Mouse (Mus musculus) CH12.LX (cell line): Measurements from ENCODE around the gene Sowaha. TPM values are rescaled to one million over a fixed set of nuclear protein-coding genes. Genes with fewer than 3 reads are reported as not detected.

Experiments
- DNase-seq: peaks from one replicate; pipeline ENCODE4 v3.0.0-alpha.2; 2013; ENCODE audit errors: extremely low read depth
- H3K27ac ChIP-seq: 2 replicates; pipeline ENCODE4 v1.5.1; 2012; ENCODE audit warnings: low read depth, mild to moderate bottlenecking, control low read depth, moderate library complexity; ENCODE audit not compliant: insufficient read depth
- H3K27me3 ChIP-seq: replicated peaks from 2 replicates; pipeline ENCODE3; 2012; ENCODE audit warnings: inconsistent platforms
- H3K36me3 ChIP-seq, 2 experiments: replicated peaks in 1 of 2; 2 replicates each; pipeline versions ENCODE3 to v1.6.1; 2012; ENCODE audit warnings: inconsistent platforms in 1 of 2, low read length in 1 of 2, mild to moderate bottlenecking in 1 of 2, mixed read lengths in 1 of 2, moderate library complexity in 1 of 2; ENCODE audit not compliant: control insufficient read depth in 1 of 2, insufficient read depth in 1 of 2
- H3K4me1 ChIP-seq, 2 experiments: 2 replicates each; pipeline ENCODE4 v1.6.1; 2012; ENCODE audit warnings: inconsistent platforms in 1 of 2, moderate library complexity in 1 of 2; ENCODE audit not compliant: insufficient read depth in 2 of 2, control insufficient read depth in 1 of 2
- H3K4me2 ChIP-seq: 2 replicates; pipeline ENCODE4 v1.6.1; 2012; ENCODE audit warnings: low read depth, mild to moderate bottlenecking, control low read depth; ENCODE audit not compliant: poor library complexity, insufficient read depth, severe bottlenecking
- H3K4me3 ChIP-seq, 3 experiments: fragments of 150-350 bp in 1 of 3; sonication (generic) in 1 of 3; replicated peaks in 1 of 3; 2 replicates each; pipeline versions ENCODE3 to v1.5.1; 2011 to 2012; ENCODE audit warnings: low read depth in 2 of 3, low read length in 2 of 3, mild to moderate bottlenecking in 2 of 3, moderate library complexity in 2 of 3, control low read depth in 1 of 3, improper control_type of control experiment in 1 of 3, inconsistent platforms in 1 of 3, mixed read lengths in 1 of 3; ENCODE audit not compliant: poor library complexity in 1 of 3
- H3K79me2 ChIP-seq: replicated peaks from 2 replicates; pipeline ENCODE4 v1.6.1; 2012; ENCODE audit warnings: mild to moderate bottlenecking, moderate library complexity; ENCODE audit not compliant: control insufficient read depth, poor library complexity, insufficient read depth, severe bottlenecking; ENCODE audit errors: extremely low read depth
- H3K9ac ChIP-seq: 2 replicates; pipeline ENCODE4 v1.6.1; 2012; ENCODE audit warnings: low read depth, mild to moderate bottlenecking, control low read depth, moderate library complexity; ENCODE audit not compliant: insufficient read depth
- H3K9me3 ChIP-seq: replicated peaks from 2 replicates; pipeline ENCODE3; 2012; ENCODE audit warnings: low read length, inconsistent platforms, mixed read lengths
- CHD1 ChIP-seq: IDR thresholded peaks from 2 replicates; pipeline ENCODE4 v1.6.1; 2012; ENCODE audit warnings: low read depth, low read length, improper control_type of control experiment, inconsistent platforms
- E2F4 ChIP-seq: IDR thresholded peaks from 2 replicates; pipeline ENCODE4 v1.6.1; 2011; ENCODE audit warnings: low read depth, low read length, improper control_type of control experiment; ENCODE audit not compliant: insufficient replicate concordance
- ELF1 ChIP-seq: IDR thresholded peaks from 2 replicates; pipeline ENCODE4 v1.6.1; 2014; ENCODE audit warnings: low read depth, mild to moderate bottlenecking, inconsistent platforms, low read length, improper control_type of control experiment
- ETS1 ChIP-seq: conservative IDR thresholded peaks from 2 replicates; pipeline ENCODE4 v1.6.1; 2012; ENCODE audit warnings: low read depth, mild to moderate bottlenecking, inconsistent platforms, low read length, improper control_type of control experiment, moderate library complexity
- GABPA ChIP-seq: IDR thresholded peaks from 2 replicates; pipeline ENCODE4 v1.6.1; 2012; ENCODE audit warnings: low read depth, low read length, improper control_type of control experiment, inconsistent platforms; ENCODE audit not compliant: insufficient replicate concordance
- JUN ChIP-seq: IDR thresholded peaks from 2 replicates; pipeline ENCODE4 v1.6.1; 2011; ENCODE audit warnings: low read depth, mild to moderate bottlenecking, low read length, improper control_type of control experiment, moderate library complexity; ENCODE audit not compliant: insufficient read depth
- KAT2A ChIP-seq: IDR thresholded peaks from 2 replicates; pipeline ENCODE4 v1.6.1; 2012; ENCODE audit warnings: low read length, improper control_type of control experiment, inconsistent platforms; ENCODE audit not compliant: insufficient replicate concordance
- MAX ChIP-seq: IDR thresholded peaks from 2 replicates; pipeline ENCODE4 v1.6.1; 2011; ENCODE audit warnings: low read length, improper control_type of control experiment
- MAZ ChIP-seq: IDR thresholded peaks from 2 replicates; pipeline ENCODE4 v1.6.1; 2012; ENCODE audit warnings: low read depth, mild to moderate bottlenecking, inconsistent platforms, low read length, improper control_type of control experiment, moderate library complexity
- NELFE ChIP-seq: IDR thresholded peaks from 2 replicates; pipeline ENCODE4 v1.6.1; 2011; ENCODE audit warnings: low read depth, low read length, improper control_type of control experiment
- NRF1 ChIP-seq: IDR thresholded peaks from 2 replicates; pipeline ENCODE4 v1.6.1; 2014; ENCODE audit warnings: low read depth, mild to moderate bottlenecking, inconsistent platforms, low read length, improper control_type of control experiment, moderate library complexity
- POLR2A ChIP-seq: IDR thresholded peaks from 2 replicates; pipeline ENCODE4 v1.6.1; 2011; ENCODE audit warnings: low read depth, mild to moderate bottlenecking, improper control_type of control experiment, low read length
- POLR2AphosphoS2 ChIP-seq: IDR thresholded peaks from 2 replicates; pipeline ENCODE4 v1.6.1; 2011; ENCODE audit warnings: low read depth, low read length, improper control_type of control experiment
- RCOR1 ChIP-seq: conservative IDR thresholded peaks from 2 replicates; pipeline ENCODE4 v1.6.1; 2012; ENCODE audit warnings: low read depth, mild to moderate bottlenecking, inconsistent platforms, low read length, improper control_type of control experiment
- SIN3A ChIP-seq: IDR thresholded peaks from 2 replicates; pipeline ENCODE4 v1.6.1; 2012; ENCODE audit warnings: low read length, improper control_type of control experiment, inconsistent platforms
- SMC3 ChIP-seq: IDR thresholded peaks from 2 replicates; pipeline ENCODE4 v1.6.1; 2011; ENCODE audit warnings: low read depth, low read length, improper control_type of control experiment
- TCF12 ChIP-seq: IDR thresholded peaks from 2 replicates; pipeline ENCODE4 v1.6.1; 2014; ENCODE audit warnings: low read depth, mild to moderate bottlenecking, inconsistent platforms, low read length, improper control_type of control experiment
- ZKSCAN1 ChIP-seq: IDR thresholded peaks from 2 replicates; pipeline ENCODE4 v1.6.1; 2012; ENCODE audit warnings: low read depth, inconsistent platforms, low read length, improper control_type of control experiment, borderline replicate concordance
- ZMIZ1 ChIP-seq: IDR thresholded peaks from 2 replicates; pipeline ENCODE4 v1.6.1; 2012; ENCODE audit warnings: low read depth, mild to moderate bottlenecking, inconsistent platforms, low read length, improper control_type of control experiment
- ZNF384 ChIP-seq: IDR thresholded peaks from 2 replicates; pipeline ENCODE4 v1.6.1; 2012; ENCODE audit warnings: low read depth, low read length, improper control_type of control experiment, inconsistent platforms
- dilution Hi-C: fragments of 300-500 bp; cut with MboI; formaldehyde crosslinking; loops from 2 replicates; pipeline ENCODE4 v1.14.3; 2020; ENCODE audit warnings: low sequenced_read_pairs; ENCODE audit not compliant: extremely low pct_unique_long_range_greater_than_20kb, extremely low pct_ligation_motif_present
- in situ Hi-C: fragments of 300-500 bp; cut with MboI; formaldehyde crosslinking; loops from 3 replicates; pipeline ENCODE4 v1.14.3; 2019; ENCODE audit warnings: low sequenced_read_pairs, low pct_ligation_motif_present, low pct_unique_long_range_greater_than_20kb, mixed read lengths
- polyA plus RNA-seq: library from polyadenylated mRNA; unstranded; fragments of >175 nt; gene quantifications from 2 replicates; pipeline ENCODE4 v1.2.1, GENCODE M21; 2012; ENCODE audit warnings: low read depth; ENCODE audit not compliant: insufficient read length
- total RNA-seq, 2 experiments: library from RNA; depleted of rRNA; stranded (reverse); fragments of 300-350 nt in 1 of 2; fragments of >200 nt in 1 of 2; gene quantifications; 2 replicates each; pipeline ENCODE4 v1.2.3; 2012 to 2014

The Sowaha gene
- total and polyA plus RNA-seq, 3 experiments, result not detected

GRCm38 (mm10) chr11:53435504-53435903 lies 44.6 kb downstream of the Sowaha start:
- no peaks in the 10 kb centered on the region for H3K9me3 ChIP-seq
- no peak for DNase-seq
- peaks cover 11 to 19% of the 10 kb centered on the region in 2 experiments for H3K4me1 ChIP-seq
- H3K4me3 ChIP-seq, result no peak overlapping the region
- no peak overlapping the region for H3K4me2 ChIP-seq
- H3K36me3 ChIP-seq, result no peaks in the 10 kb centered on the region
- H3K27me3 ChIP-seq, result peaks cover 3% of the 10 kb centered on the region
- in situ Hi-C loops (no loop called here), dilution Hi-C loops (no loop called here)
- no peak overlapping the region for H3K27ac ChIP-seq
- TF ChIP-seq ZNF384, result no peak
- TF ChIP-seq MAX, result no peak
- TF ChIP-seq E2F4, result no peak
- no peak for TF ChIP-seq NRF1
- TF ChIP-seq ELF1, result no peak
- no peak for TF ChIP-seq ZKSCAN1
- no peak for TF ChIP-seq SIN3A
- TF ChIP-seq POLR2A, result no peak
- TF ChIP-seq NELFE, result no peak
- no peak for TF ChIP-seq ZMIZ1
- no peak overlapping the region for H3K9ac ChIP-seq
- H3K79me2 ChIP-seq, result peaks cover under 1% of the 10 kb centered on the region

- dilution Hi-C loops, result no loop called here
- no peak overlapping the region for H3K4me2 ChIP-seq
- H3K4me1 ChIP-seq, result peaks cover 17 to 33% of the 10 kb centered on the region in 2 experiments
Measured at GRCm38 (mm10) chr11:53433057-53433456, 47.0 kb downstream of the Sowaha start.

More at GRCm38 (mm10) chr11:53433057-53433456, 47.0 kb downstream of the Sowaha start:
- in situ Hi-C loops, result no loop called here
- Histone ChIP-seq H3K36me3 (peaks cover 9 to 15% of the 10 kb centered on the region in 2 experiments), H3K9me3 (no peaks in the 10 kb centered on the region), H3K9ac (no peak overlapping the region), H3K79me2 (peaks cover 18% of the 10 kb centered on the region), H3K27ac (no peak overlapping the region), H3K4me3 (no peak overlapping the region), H3K27me3 (peaks cover 3% of the 10 kb centered on the region)
- no peak for DNase-seq
- no peak for TF ChIP-seq SMC3
- TF ChIP-seq ZKSCAN1, result no peak
- TF ChIP-seq GABPA, result no peak
- TF ChIP-seq NELFE, result no peak
- TF ChIP-seq KAT2A, result no peak
- no peak for TF ChIP-seq MAZ
- TF ChIP-seq ZMIZ1, result no peak
- no peak for TF ChIP-seq RCOR1
- no peak for TF ChIP-seq NRF1
- no peak for TF ChIP-seq POLR2AphosphoS2
- TF ChIP-seq TCF12, result no peak
- TF ChIP-seq E2F4, result no peak
- TF ChIP-seq JUN, result no peak
- TF ChIP-seq CHD1, result no peak
- TF ChIP-seq ETS1, result no peak
